Mouse (Mus musculus) testis, adult 2 months (tissue): ENCODE results near the gene Rps6ka1.

Experiments used
- CTCF ChIP-seq: fragments of 200-500 bp; IDR thresholded peaks from 2 replicates; pipeline ENCODE4 v1.5.1; 2012; ENCODE audit warnings: low read depth, mild to moderate bottlenecking, inconsistent platforms, low read length, moderate library complexity; ENCODE audit not compliant: control insufficient read depth, insufficient read depth, insufficient replicate concordance
- POLR2A ChIP-seq: fragments of 200-500 bp; IDR thresholded peaks from 2 replicates; pipeline ENCODE4 v1.6.1; 2012; ENCODE audit warnings: low read depth, mild to moderate bottlenecking, inconsistent platforms, low read length, moderate library complexity; ENCODE audit not compliant: control insufficient read depth

- no peak for TF ChIP-seq CTCF
- no peak for TF ChIP-seq POLR2A
Measured at GRCm38 (mm10) chr4:133896984-133897383, 9.4 kb upstream of the Rps6ka1 start.
